Mouse (Mus musculus) CD8-positive naive resting alpha-beta T cell, adult 2 months (primary cell): Measurements from ENCODE around the gene Lime1.

Source experiments
- DNase-seq, 2 experiments: peaks; one replicate each; pipeline ENCODE4 v3.0.0; 2022; ENCODE audit warnings: low read depth in 2 of 2, low spot score in 2 of 2

Lime1 gene

DNA sequence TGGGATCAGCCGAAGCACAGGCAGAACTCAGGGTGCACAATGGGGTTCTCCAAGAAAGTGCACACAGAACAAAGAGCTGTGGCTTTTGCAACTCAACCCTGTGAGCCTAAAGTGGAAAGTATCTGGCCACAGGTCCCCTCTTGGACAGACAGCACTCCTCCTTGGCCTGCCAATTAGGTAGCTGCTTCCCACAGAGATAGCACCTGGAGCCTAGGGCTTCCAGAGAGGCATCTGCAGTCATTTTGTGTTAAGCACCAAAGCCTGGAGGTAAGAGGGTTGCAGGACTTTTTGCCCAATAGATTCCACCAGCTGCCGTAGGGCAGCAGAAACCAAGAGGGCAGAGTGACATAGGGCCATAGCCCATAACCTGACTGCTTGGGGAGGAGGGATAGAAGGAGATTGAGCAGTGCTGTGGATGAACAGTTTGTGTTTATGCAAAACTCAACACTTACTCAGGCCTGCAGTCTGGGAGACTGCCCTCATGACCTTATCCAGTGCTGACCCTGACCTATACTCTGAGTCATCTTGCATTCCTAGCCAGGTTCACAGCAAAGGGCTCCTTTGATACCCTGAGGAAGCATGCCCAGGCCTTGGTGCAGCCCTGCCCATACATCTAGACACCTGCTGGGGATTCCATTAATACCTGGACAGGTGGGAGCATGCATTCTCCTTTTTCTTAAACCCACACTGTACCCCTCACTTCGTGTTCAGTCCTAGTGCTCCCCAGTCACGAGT, 10.4 kb downstream of the Lime1 start:
- no peak for DNase-seq

DNA sequence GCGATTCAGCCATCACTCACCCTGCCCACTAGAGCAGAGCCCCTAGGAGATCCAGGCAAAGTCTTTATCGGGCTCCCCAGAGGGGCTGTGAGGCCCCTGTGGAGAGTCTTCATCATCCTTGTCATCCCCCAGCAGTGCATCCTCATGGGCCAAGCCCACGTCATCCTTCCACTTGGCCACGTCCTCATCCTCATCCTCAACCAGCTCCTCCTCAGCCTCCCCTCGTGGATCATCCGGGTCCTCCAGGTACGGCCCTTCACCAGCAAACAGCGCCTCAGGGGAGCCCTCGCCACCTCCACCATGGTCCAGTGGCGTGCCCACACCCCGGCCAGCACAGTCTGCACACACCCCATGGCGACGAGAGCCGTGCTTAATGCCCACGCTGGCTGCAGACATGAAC, 11.1 kb downstream of the Lime1 start:
- no peak for DNase-seq

DNA sequence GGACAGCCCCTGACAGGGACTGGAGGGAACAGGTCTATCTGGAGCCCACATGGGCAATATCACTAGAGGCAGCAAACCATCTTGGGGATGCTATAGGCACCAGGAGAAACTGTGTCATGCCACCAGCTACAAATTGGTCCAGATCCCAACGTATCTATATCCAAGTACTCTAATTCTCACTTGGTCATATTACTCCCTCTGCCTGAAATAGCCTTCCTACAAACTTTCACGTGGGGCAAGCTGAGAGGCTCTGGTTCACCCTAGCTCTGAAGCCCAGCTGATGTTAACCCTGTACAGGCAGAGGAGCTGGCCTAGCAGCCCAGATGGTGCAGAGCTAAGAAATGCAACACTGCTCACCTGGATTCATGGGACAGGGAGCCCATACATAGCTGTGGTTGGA, 11.7 kb downstream of the Lime1 start:
- no peak for DNase-seq

DNA sequence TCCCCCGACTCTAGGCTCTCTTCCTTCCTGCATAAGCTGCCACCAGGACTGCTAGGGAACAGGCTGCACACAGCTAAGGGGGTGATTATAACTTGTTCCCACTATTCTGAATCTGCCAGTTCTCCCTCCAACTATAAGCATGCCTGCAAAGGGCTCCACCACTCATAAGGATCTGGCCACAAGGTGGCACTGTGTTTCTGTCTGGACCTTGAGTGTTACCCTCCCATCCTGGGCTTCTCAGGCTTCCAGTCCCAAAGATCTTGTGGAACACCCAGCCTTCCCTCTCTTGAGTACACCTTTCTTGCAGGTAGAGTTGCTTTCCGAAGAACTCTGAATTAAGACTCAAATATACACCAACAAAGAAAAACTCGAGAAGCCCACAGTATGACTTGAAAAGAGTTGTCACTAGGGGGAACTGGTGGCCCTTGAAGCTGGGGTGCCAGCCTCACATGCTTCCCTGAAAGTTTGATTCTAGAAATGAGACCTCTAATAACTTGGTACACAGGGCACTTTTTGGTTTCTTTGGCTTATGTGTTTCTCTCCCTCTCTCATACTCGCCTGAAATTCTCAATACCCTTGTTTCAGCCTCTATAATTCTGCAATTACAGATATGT, 12.8 kb downstream of the Lime1 start:
- peak; percentile 60 to 81 for DNase-seq

DNA sequence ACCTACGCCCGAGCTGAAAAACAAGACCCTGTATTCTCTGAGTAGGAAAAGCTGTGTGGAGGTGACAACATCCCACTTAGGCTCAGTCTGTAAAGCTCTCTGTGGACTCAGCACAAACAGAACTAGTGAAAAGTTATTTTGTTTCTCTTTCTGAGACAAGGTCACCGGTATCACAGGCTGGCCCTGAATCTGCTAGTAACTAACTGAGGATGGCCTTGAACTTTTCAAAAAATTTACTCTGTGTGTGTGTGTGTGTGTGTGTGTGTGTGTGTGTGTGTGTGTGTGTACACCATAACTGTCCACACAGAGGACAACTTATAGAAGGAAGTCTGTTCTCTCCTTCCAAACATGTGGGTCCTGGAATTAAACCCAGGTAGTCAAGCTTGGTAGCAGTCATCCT, 14.2 kb downstream of the Lime1 start:
- no peak for DNase-seq

GRCm38 (mm10) chr2:181397207-181397761, 17.4 kb downstream of the Lime1 start:
- DNase-seq, result no peak

GRCm38 (mm10) chr2:181401497-181401896, 21.6 kb downstream of the Lime1 start:
- DNase-seq, result no peak

DNA sequence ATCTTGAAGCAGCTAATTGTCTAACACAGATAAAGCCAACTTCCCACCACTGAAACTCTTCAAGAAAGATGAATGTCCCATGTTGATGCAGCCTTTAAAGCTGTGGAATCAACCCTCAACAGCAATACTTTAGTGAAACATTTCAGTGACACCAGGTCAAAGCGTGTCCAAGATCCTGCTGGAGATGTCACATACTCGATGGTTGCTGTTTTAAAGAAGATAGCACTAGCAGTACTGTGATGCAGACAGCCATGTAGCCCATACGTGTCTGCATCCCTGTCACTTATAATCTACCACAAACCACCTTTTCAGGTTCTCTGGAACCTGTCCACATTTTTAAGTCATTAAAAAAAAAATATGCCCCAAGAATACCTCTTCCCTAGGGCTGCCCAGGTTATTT, 23.8 kb downstream of the Lime1 start:
- no peak for DNase-seq

DNA sequence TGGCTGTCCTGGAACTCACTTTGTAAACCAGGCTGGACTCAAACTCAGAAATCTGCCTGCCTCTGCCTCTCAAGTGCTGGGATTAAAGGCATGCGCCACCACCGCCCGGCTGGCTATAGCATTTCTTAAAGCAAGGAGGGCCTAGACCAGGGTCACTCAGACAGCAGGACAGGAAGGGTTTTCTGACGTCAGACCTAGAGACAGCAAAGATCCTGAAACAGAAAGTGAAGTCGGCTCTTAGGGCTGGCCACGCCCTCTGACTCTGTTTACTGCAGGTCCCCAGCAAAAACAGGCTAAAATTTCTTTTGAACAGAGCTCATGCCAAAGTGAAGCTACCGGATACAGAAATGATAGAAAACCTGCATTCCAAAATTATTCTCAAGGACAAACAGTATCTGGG, 29.8 kb downstream of the Lime1 start:
- no peak for DNase-seq

DNA sequence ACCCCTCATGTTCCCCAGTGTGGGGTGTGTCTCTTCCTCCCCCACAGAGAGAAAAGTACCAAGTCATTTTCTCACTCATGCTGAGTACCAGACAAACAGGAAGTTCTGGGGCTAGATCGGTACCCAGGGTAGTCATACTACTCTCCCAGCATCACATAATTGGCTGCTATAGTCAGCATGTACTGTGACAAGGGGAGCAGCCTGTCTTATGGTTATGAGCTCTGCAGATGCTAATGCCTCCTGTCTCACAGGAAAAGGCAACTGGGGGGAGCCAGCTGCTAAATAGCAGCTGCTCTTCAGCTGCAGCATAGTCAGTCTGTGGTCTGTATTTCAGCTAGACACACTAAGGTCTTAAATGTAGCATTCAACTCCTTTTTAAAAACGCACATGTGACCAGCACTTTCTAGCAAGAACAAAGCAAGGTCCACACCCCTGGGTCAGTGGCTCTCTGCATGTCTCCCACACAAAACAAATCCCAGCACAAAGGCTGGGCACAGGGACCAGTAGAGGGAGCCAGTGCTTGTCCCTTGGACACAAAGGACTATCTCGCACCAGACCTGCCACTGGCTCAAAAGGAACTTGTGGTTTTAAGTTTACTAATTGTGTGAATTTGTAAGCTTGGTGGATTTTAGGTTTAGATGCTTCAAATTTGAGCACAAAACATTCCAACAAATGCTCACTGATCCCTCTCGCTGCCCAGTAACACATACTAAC, 31.0 kb downstream of the Lime1 start:
- DNase-seq, result peak; percentile 9 to 20

DNA sequence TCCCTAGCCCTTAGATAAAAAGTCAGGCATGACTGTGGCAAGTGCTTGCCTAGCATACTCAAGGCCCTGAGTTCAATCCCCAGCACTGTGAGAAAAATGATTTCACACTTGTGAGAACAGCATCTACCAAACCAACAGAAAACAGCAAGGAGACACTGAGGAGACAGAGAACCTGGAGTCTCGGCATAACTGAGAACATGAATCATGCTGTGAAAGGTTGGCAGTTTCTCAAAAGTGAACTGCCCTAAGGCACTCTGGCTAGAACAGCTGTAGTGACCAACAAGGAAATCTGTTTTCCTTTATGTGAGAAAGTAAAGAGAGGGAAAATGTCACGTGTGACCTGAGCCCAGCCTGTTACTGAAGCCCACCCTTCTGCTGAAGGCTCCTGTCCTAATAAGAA, 33.3 kb downstream of the Lime1 start:
- DNase-seq, result no peak

DNA sequence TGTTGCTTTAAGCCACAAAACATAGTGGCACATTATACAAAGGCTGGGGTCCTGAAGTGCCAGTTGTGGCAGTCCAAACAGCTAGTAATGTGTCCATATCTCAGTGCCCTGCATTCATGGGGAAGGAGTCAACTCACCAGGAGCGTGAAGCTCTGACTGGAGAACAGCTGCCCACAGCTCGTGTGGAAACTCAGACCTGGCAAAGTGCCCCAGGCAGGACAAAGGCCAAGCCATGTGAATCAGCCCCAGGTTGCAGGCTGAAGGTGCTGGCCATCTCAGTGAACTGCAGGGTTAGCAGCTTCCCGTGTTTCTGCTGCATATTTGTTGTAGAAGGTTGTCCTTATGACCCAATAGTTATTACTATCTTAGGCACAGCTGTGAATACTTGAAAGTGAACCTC, 36.1 kb downstream of the Lime1 start:
- DNase-seq, result no peak

DNA sequence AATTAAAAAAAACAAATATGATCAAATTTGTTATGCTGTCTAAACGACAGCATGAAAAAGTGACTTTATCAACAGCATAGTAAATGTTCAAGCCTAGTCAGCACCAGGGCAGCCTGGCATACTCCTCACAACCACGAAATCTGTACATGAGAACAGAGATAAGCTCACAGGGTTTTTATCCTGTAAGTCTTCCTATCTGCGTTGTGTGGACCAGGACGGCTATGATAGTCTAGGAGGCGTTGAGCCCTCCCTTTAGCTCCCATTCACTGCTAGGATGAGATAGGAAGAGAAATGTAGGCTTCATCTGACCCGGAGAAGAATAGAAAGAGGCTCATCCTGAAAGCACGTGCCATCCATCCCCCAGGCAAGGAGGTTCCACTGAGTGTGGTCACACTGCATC, 39.5 kb downstream of the Lime1 start:
- DNase-seq, result no peak

DNA sequence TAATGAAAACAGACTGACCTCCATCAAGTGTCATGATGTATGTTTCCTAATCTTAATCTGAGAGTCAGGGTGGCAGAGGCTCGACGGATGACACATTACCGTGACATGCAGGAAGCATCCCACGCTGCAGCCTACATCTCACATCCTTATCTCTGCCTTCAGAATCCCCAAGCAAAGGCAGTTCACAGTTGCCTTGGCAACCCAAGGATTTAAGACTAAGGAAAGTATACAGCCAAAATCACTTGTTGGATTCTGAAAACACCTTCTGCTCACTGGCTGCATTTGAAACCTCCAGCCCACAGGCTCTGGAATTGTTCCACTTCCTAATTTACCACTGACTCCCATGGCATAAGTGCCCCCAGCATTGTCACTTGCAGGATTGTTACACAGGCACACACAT, 40.5 kb downstream of the Lime1 start:
- DNase-seq, result no peak

DNA sequence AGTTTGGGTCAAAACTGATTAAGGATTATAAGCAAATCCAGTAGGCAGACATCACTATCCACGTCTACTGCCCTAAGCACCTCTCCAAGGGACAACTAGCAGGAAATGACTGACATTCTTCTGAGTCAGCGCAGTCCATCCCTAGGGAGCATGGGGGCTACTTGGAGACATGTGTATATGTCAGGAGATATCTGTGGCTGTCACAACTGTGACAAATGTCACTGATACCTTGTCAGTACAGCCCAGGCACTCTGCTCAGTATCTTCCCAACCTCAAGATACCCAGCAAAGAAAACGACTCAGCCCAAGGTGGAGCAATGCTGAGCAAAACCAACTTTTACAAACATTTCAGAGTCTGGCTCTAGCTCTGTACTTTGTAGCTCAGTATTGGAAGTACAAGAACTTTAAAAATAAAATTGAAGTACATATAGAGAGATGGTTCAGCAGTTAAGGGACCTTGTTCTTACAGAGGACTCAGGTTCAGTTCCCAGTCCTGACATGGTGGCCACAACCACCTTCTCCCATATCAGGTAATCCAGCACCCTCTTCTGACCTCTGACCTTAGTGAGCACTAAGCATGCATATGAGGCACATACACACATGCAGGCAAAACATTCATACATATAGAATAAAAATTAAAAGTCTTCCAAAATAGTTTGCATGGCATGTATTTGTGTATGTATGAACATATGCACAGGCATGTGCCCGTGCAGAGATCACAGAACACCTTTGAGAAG, 41.2 kb downstream of the Lime1 start:
- DNase-seq, result no peak

DNA sequence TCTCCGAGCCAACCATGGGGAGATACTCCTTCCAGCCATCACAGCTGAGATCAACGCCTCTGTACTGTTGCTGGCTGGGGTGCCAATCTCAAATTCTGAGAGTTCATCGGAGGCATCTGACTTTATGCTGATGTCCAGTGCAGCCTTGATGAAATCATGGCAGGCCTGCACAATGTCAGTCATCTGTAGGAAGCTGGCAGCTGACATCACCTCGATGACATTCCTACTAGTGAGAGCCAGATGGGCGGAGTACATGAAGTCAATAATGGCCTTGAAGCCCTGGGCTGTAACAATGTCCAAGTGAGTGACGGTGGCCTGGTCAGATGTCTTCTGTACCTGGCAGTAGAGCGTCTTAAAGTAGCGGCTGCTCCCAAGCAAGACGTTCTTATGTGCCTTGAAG, 44.0 kb downstream of the Lime1 start:
- DNase-seq, result no peak
